Mouse (Mus musculus) embryonic fibroblast, embryonic 13.5 days (primary cell): ENCODE results near the gene Syce3.

Experiments used
- CTCF ChIP-seq: IDR thresholded peaks from 2 replicates; pipeline ENCODE4 v1.5.1; 2011; ENCODE audit warnings: mild to moderate bottlenecking, control low read depth, low read length, moderate library complexity, borderline replicate concordance; ENCODE audit not compliant: insufficient read depth
- POLR2A ChIP-seq: IDR thresholded peaks from 2 replicates; pipeline ENCODE4 v1.6.1; 2011; ENCODE audit warnings: low read depth, mild to moderate bottlenecking, control low read depth, low read length, moderate library complexity

GRCm38 (mm10) chr15:89354455-89354854 is 55.8 kb downstream of the Syce3 start:
- TF ChIP-seq CTCF (no peak), POLR2A (no peak)
